ENCODE assay signal across 8 mouse cellular contexts in genomic region chr2:36230366-36230765, GRCm38 (mm10). TPM values are rescaled to one million over a fixed set of nuclear protein-coding genes. Genes with fewer than 3 reads are reported as not detected.
DNase-seq lines count a peak whose midpoint lies in the region; ATAC-seq and TF ChIP-seq lines count a peak whose summit lies in the region.

Ptgs1 (plus strand) TSS chr2:36230426.

- peak within 1 kb of the TSS; percentile 40 for H3K4me3 ChIP-seq in ES-Bruce4 (ENCODE audit: low read depth, low read length)
- H3K4me3 ChIP-seq in embryonic facial prominence, embryonic 10.5 days: peak within 1 kb of the TSS; percentile 60
- H3K4me3 ChIP-seq in heart, embryonic 14.5 days (ENCODE audit: control insufficient read depth in 1 of 2, insufficient read depth in 1 of 2, low read depth in 1 of 2, low read length in 2 of 2): peak within 1 kb of the TSS; percentile 53 to 56
- H3K4me3 ChIP-seq in kidney, postnatal 0 days (replicated peaks; ENCODE audit: low read depth, low read length): peak within 1 kb of the TSS; percentile 61
- H3K4me3 ChIP-seq in liver, embryonic 14.5 days (ENCODE audit: insufficient read depth in 1 of 2, low read depth in 2 of 2, low read length in 2 of 2): peak within 1 kb of the TSS; percentile 36 to 56

- 2% methylated on average over 18 of the region's 18 CpGs for WGBS in embryonic facial prominence, embryonic 10.5 days
- 0% methylated on average over 18 of the region's 18 CpGs for whole genome bisulfite sequencing in heart, embryonic 14.5 days
- 1% methylated on average over 18 of the region's 18 CpGs for WGBS in kidney, postnatal 0 days
- WGBS in liver, embryonic 14.5 days (ENCODE audit: insufficient replicate concordance): under 1% methylated on average over 18 of the region's 18 CpGs

- H3K9me3 ChIP-seq in ES-Bruce4 (replicated peaks; ENCODE audit: control insufficient read depth, insufficient read depth, low read length, poor library complexity, severe bottlenecking): no peaks in the 10 kb centered on the region
- no peaks in the 10 kb centered on the region for H3K9me3 ChIP-seq in embryonic facial prominence, embryonic 10.5 days
- H3K9me3 ChIP-seq in heart, embryonic 14.5 days (ENCODE audit: control insufficient read depth, low read length): no peaks in the 10 kb centered on the region
- no peaks in the 10 kb centered on the region for H3K9me3 ChIP-seq in kidney, postnatal 0 days (replicated peaks; ENCODE audit: low read length)
- no peaks in the 10 kb centered on the region for H3K9me3 ChIP-seq in liver, embryonic 14.5 days (ENCODE audit: control insufficient read depth, low read length)

- peak; percentile 49; the same call in 1 of the 2 replicates for ATAC-seq in heart, embryonic 14.5 days (ENCODE audit: insufficient number of reproducible peaks, insufficient read depth, low FRiP score, low read depth)
- peak; percentile 67 for ATAC-seq in kidney, postnatal 0 days (replicated peaks; ENCODE audit: low FRiP score, low read depth)
- ATAC-seq in liver, embryonic 14.5 days (ENCODE audit: insufficient read depth): peak; percentile 67
- no peak for ATAC-seq in inflammation-experienced regulatory T-cells, adult 6 months

- peak; percentile 80 for DNase-seq in 3134 (ENCODE audit: extremely low read depth, insufficient read length, low spot score)
- DNase-seq in embryonic facial prominence, embryonic 10.5 days (ENCODE audit: low spot score): peak; percentile 41
- peak; percentile 75 for DNase-seq in kidney, postnatal 0 days (ENCODE audit: low spot score)
- DNase-seq in liver, embryonic 14.5 days (ENCODE audit: low read depth in 3 of 3, low spot score in 3 of 3): no peak
- DNase-seq in natural killer cell, adult 2 months (ENCODE audit: low spot score in 2 of 2): peak; percentile 46 to 64

- no peaks in the 10 kb centered on the region for H3K36me3 ChIP-seq in ES-Bruce4 (ENCODE audit: control insufficient read depth, insufficient read depth, low read length, poor library complexity, severe bottlenecking)
- no peaks in the 10 kb centered on the region for H3K36me3 ChIP-seq in embryonic facial prominence, embryonic 10.5 days (replicated peaks)
- no peaks in the 10 kb centered on the region for H3K36me3 ChIP-seq in heart, embryonic 14.5 days (ENCODE audit: control insufficient read depth, insufficient read depth, low read length)
- H3K36me3 ChIP-seq in kidney, postnatal 0 days (ENCODE audit: insufficient read depth, low read length): no peaks in the 10 kb centered on the region
- no peaks in the 10 kb centered on the region for H3K36me3 ChIP-seq in liver, embryonic 14.5 days (replicated peaks; ENCODE audit: control insufficient read depth, insufficient read depth, low read depth)

- no peak for TF ChIP-seq CTCF in ES-Bruce4 (IDR thresholded peaks at IDR 0.05; ENCODE audit: low read depth, low read length)
- peak; percentile 33; the same call in 1 of the 2 replicates for TF ChIP-seq CTCF in kidney, postnatal 0 days (IDR thresholded peaks at IDR 0.05; ENCODE audit: low read depth)
- TF ChIP-seq CTCF in liver, embryonic 14.5 days (IDR thresholded peaks at IDR 0.05; ENCODE audit: low read depth): peak; percentile 29; the same call in 1 of the 2 replicates

- no peaks in the 10 kb centered on the region for H3K27me3 ChIP-seq in ES-Bruce4 (ENCODE audit: control insufficient read depth, insufficient read depth, low read length, poor library complexity, severe bottlenecking)
- peaks cover 43% of the 10 kb centered on the region for H3K27me3 ChIP-seq in embryonic facial prominence, embryonic 10.5 days (replicated peaks; ENCODE audit: low read depth, poor library complexity, severe bottlenecking)
- no peaks in the 10 kb centered on the region for H3K27me3 ChIP-seq in heart, embryonic 14.5 days (ENCODE audit: control insufficient read depth, insufficient read depth, low read length)
- H3K27me3 ChIP-seq in kidney, postnatal 0 days (ENCODE audit: insufficient read depth, low read length): no peaks in the 10 kb centered on the region
- no peaks in the 10 kb centered on the region for H3K27me3 ChIP-seq in liver, embryonic 14.5 days (ENCODE audit: control insufficient read depth, insufficient read depth, low read length)

- TF ChIP-seq EP300 in ES-Bruce4 (IDR thresholded peaks at IDR 0.05; ENCODE audit: insufficient read depth, low read depth, low read length): no peak
- no peak for TF ChIP-seq EP300 in liver, embryonic 14.5 days (IDR thresholded peaks at IDR 0.05; ENCODE audit: low read depth)

- H3K27ac ChIP-seq in ES-Bruce4 (ENCODE audit: insufficient read depth, low read length): no peak within 1 kb of the TSS
- peak within 1 kb of the TSS; percentile 24; the same call in 1 of the 2 replicates for H3K27ac ChIP-seq in embryonic facial prominence, embryonic 10.5 days (replicated peaks)
- peak within 1 kb of the TSS in 1 of 2 experiments; percentile 59; a peak in 2 of 4 replicates for H3K27ac ChIP-seq in heart, embryonic 14.5 days (replicated peaks in 1 of 2; ENCODE audit: control insufficient read depth in 1 of 2, insufficient read depth in 1 of 2, low read depth in 2 of 2, low read length in 2 of 2)
- peak within 1 kb of the TSS; percentile 72 for H3K27ac ChIP-seq in kidney, postnatal 0 days
- no peak within 1 kb of the TSS for H3K27ac ChIP-seq in liver, embryonic 14.5 days

- peak within 1 kb of the TSS; percentile 97 for H3K4me2 ChIP-seq in heart, embryonic 14.5 days (ENCODE audit: low read length)
- peak within 1 kb of the TSS; percentile 94 for H3K4me2 ChIP-seq in kidney, postnatal 0 days (ENCODE audit: low read length)
- peak within 1 kb of the TSS; percentile 43 for H3K4me2 ChIP-seq in liver, embryonic 14.5 days (ENCODE audit: low read depth)

- H3K4me1 ChIP-seq in ES-Bruce4 (ENCODE audit: control insufficient read depth, insufficient read depth, low read length): no peaks in the 10 kb centered on the region
- H3K4me1 ChIP-seq in embryonic facial prominence, embryonic 10.5 days: peaks cover 17% of the 10 kb centered on the region
- peaks cover 19 to 23% of the 10 kb centered on the region in 2 experiments for H3K4me1 ChIP-seq in heart, embryonic 14.5 days (ENCODE audit: control insufficient read depth in 2 of 2, insufficient read depth in 2 of 2, low read length in 2 of 2)
- H3K4me1 ChIP-seq in kidney, postnatal 0 days (replicated peaks; ENCODE audit: insufficient read depth, low read length): 0 out of 2 replicates have a peak, but pooled peaks cover 8% of the 10 kb centered on the region
- peaks cover 0 to 6% of the 10 kb centered on the region in 2 experiments; a peak in 1 of 4 replicates for H3K4me1 ChIP-seq in liver, embryonic 14.5 days (replicated peaks; ENCODE audit: control insufficient read depth in 2 of 2, insufficient read depth in 2 of 2, low read length in 1 of 2)

- no peak for TF ChIP-seq POLR2A in ES-Bruce4 (IDR thresholded peaks at IDR 0.05; ENCODE audit: insufficient read depth, low read length)

- no peak within 1 kb of the TSS; the same call in 1 of the 2 replicates for H3K9ac ChIP-seq in ES-Bruce4 (ENCODE audit: low read depth, poor library complexity, severe bottlenecking)
- peak within 1 kb of the TSS; percentile 79 for H3K9ac ChIP-seq in heart, embryonic 14.5 days (ENCODE audit: low read length)
- peak within 1 kb of the TSS; percentile 63 for H3K9ac ChIP-seq in kidney, postnatal 0 days (ENCODE audit: low read depth, low read length)
- H3K9ac ChIP-seq in liver, embryonic 14.5 days (replicated peaks): no peak within 1 kb of the TSS; the same call in 1 of the 2 replicates

RNA-seq across cellular contexts. Expression of gene Ptgs1, which starts in this region (rescaled TPM):
- 2.2 and 2.3 TPM in 2 replicates for polyA plus RNA-seq in ES-Bruce4 (2011; ENCODE audit: insufficient read depth, insufficient read length, low read depth, missing spikeins)
- polyA plus RNA-seq in embryonic facial prominence, embryonic 10.5 days (2016; fragmentation: Nextera tagmentation; extraction: Ambion mirVana): 3.2 and 4.8 TPM in 2 replicates
- polyA plus RNA-seq in heart, embryonic 14.5 days (2014; fragmentation: Nextera tagmentation; extraction: Ambion mirVana): 26.7 and 31.0 TPM in 2 replicates
- polyA plus RNA-seq in kidney, postnatal 0 days (2015; fragmentation: Nextera tagmentation; extraction: Ambion mirVana): 41.9 and 42.0 TPM in 2 replicates
- polyA plus RNA-seq in liver, embryonic 14.5 days (2012; rRNA removed): 8.6 and 9.9 TPM in 2 replicates
- polyA plus RNA-seq in liver, embryonic 14.5 days (2014; fragmentation: Nextera tagmentation; extraction: Ambion mirVana): 15.8 and 16.4 TPM in 2 replicates
- polyA plus RNA-seq in inflammation-experienced regulatory T-cells, adult 6 months (2017; shearing (Covaris generic)): 1 to 10 TPM in 1 of 3 experiments, under 1 TPM in 2; 0.44 to 2.9 (median 0.69) TPM

Comparison
In these comparisons a context has a peak if more than half of its experiments do, and no peak if none do; other contexts are left out.
1. DNase-seq: peak in 3134 (single experiment), embryonic facial prominence, embryonic 10.5 days (single experiment), kidney, postnatal 0 days (single experiment) and natural killer cell, adult 2 months (2 of 2); none in liver, embryonic 14.5 days (0 of 3).
2. H3K27ac ChIP-seq: peak in embryonic facial prominence, embryonic 10.5 days (single experiment) and kidney, postnatal 0 days (single experiment); none in ES-Bruce4 (single experiment) and liver, embryonic 14.5 days (single experiment).
3. H3K9ac ChIP-seq: peak in heart, embryonic 14.5 days (single experiment) and kidney, postnatal 0 days (single experiment); none in ES-Bruce4 (single experiment) and liver, embryonic 14.5 days (single experiment).
4. H3K4me2 ChIP-seq: peak in every context shown above with its lines; median percentile 97 in heart, embryonic 14.5 days; 94 in kidney, postnatal 0 days; 43 in liver, embryonic 14.5 days.
5. Peak in every context shown above with its lines, with median percentiles within 50 percentile points of each other: H3K4me3 ChIP-seq.